9 mouse cellular contexts compared by ENCODE assay signal in the genomic region with DNA sequence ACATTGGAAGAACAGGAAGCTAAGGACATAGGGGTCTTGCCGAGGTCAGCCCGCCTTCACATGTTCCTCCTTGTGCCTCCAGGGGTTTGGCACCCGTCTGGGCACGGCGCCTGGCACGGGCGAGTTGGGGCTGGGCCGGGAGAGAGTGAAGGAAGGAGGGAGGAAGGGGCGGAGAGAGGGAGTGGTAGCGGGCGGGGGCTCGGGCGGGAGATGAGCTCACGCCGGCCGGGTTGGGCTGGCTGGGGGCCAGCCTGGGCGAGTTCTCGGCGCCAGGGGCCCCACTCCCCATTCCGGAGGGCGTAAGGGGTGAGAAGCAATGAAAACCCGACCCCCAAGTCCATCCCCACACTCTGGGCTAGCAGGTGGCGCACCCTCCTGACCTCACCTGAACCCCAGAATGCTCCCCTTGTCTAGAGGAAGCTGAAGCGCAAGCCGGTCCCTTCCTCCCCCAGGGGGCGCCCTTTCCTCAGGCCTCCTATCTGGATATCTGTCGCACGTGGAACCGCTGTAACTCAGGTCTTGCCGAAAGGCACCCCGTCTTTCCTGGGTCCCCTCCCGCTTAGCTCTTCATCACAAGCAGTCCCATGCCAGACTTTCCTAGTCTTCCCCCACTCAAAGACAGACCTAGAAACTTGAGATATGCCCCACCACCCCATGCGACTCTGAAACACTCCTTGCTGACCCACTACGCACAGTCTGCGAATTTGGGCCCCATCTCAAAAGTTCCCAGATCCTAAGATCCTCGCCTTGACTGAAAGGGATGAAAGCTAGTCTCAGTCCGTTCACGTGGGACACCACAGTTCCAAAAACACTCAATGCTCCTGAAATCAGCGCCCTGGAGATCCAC. TPM values are rescaled to one million over a fixed set of nuclear protein-coding genes. Genes with fewer than 3 reads are reported as not detected.
A peak's percentile ranks its signal among the peaks of the same experiment; 100 is the strongest.
DNase-seq lines count a peak whose midpoint lies in the region; ATAC-seq and TF ChIP-seq lines count a peak whose summit lies in the region.
"Had no signal": no experiment of that assay in that cellular context is flagged by ENCODE, and none has a peak within 500 bp of the region (broad histone marks: within the 10 kb centered on the region; RNA-seq: fewer than 3 reads in every experiment).

No protein-coding gene starts in this region.

- H3K9me3 ChIP-seq in heart, embryonic 16.5 days (replicated peaks; ENCODE audit: control insufficient read depth, low read length): no peaks in the 10 kb centered on the region

- no peak overlapping the region for H3K4me3 ChIP-seq in bone marrow, adult 2 months (replicated peaks; ENCODE audit: control insufficient read depth, low read depth, low read length)
- H3K4me3 ChIP-seq in heart, embryonic 16.5 days (ENCODE audit: low read length): peak overlapping the region; percentile 73
- peak overlapping the region; percentile 57 for H3K4me3 ChIP-seq in lung, adult 2 months (replicated peaks; ENCODE audit: extremely low read depth, low read depth, low read length)

- DNase-seq in kidney, postnatal 25 days: peak; percentile 93 to 96
- DNase-seq in lung, adult 2 months: peak; percentile 90
- peak; percentile 74 to 76 for DNase-seq in thymus, adult 18-20 months

- peak overlapping the region; percentile 85 for H3K9ac ChIP-seq in heart, embryonic 16.5 days (ENCODE audit: low read length)

- H3K4me2 ChIP-seq in heart, embryonic 16.5 days (ENCODE audit: low read depth, low read length): peak overlapping the region; percentile 90

- WGBS in bone marrow, adult 2 months: 2% methylated on average over 39 of the region's 39 CpGs
- 1% methylated on average over 39 of the region's 39 CpGs for WGBS in heart, embryonic 16.5 days
- 2% methylated on average over 38 of the region's 39 CpGs for WGBS in lung, adult 2 months

- peak; percentile 88 for TF ChIP-seq CTCF in bone marrow, adult 2 months (IDR thresholded peaks at IDR 0.05; ENCODE audit: control insufficient read depth, insufficient read depth, low read length)
- TF ChIP-seq CTCF in lung, adult 2 months (IDR thresholded peaks at IDR 0.05; ENCODE audit: insufficient read depth, low read length): peak; percentile 76

- ATAC-seq in CD4-positive, CD25-positive, alpha-beta regulatory T cell, adult 4 months: peak; percentile 42
- peak; percentile 54 for ATAC-seq in erythroblast, adult 5-6 weeks (replicated peaks; ENCODE audit: low FRiP score, poor library complexity, severe bottlenecking)
- ATAC-seq in heart, embryonic 16.5 days (replicated peaks; ENCODE audit: extremely low read depth, insufficient read depth, low FRiP score): 0 out of 2 replicates have a peak, but pooled peaks have one; percentile 10
- peak; percentile 49; the same call in 1 of the 2 replicates for ATAC-seq in neutrophil, adult 5-6 weeks (ENCODE audit: extremely low read depth, insufficient number of reproducible peaks, low FRiP score, poor library complexity, severe bottlenecking)

- H3K36me3 ChIP-seq in heart, embryonic 16.5 days (ENCODE audit: control insufficient read depth, insufficient read depth): no peaks in the 10 kb centered on the region

- H3K4me1 ChIP-seq in bone marrow, adult 2 months (ENCODE audit: control insufficient read depth, insufficient read depth, low read length): peaks cover 1% of the 10 kb centered on the region; the same call in 1 of the 2 replicates
- H3K4me1 ChIP-seq in heart, embryonic 16.5 days (ENCODE audit: control insufficient read depth, insufficient read depth, low read length): peaks cover 55% of the 10 kb centered on the region
- peaks cover 14% of the 10 kb centered on the region for H3K4me1 ChIP-seq in lung, adult 2 months (ENCODE audit: control insufficient read depth, insufficient read depth, low read length)

- TF ChIP-seq POLR2A in bone marrow, adult 2 months (IDR thresholded peaks at IDR 0.05; ENCODE audit: borderline replicate concordance, control insufficient read depth, low read depth, low read length): no peak
- peak; percentile 59; the same call in 1 of the 2 replicates for TF ChIP-seq POLR2A in lung, adult 2 months (IDR thresholded peaks at IDR 0.05; ENCODE audit: borderline replicate concordance, extremely low read depth, low read depth, low read length)

- no peak overlapping the region for H3K27ac ChIP-seq in bone marrow, adult 2 months (ENCODE audit: control insufficient read depth, insufficient read depth, low read depth, low read length, poor library complexity)
- H3K27ac ChIP-seq in heart, embryonic 16.5 days (ENCODE audit: low read length): peak overlapping the region; percentile 74

- peaks cover 85% of the 10 kb centered on the region for H3K27me3 ChIP-seq in heart, embryonic 16.5 days (ENCODE audit: control insufficient read depth, insufficient read depth, low read length)

RNA-seq across cellular contexts. Expression of a gene that starts 4.9 kb away (rescaled TPM):
- polyA plus RNA-seq in CD4-positive, CD25-positive, alpha-beta regulatory T cell, adult 4 months (2017; shearing (Covaris generic)): 1 to 10 TPM in 1 of 2 experiments, under 1 TPM in 1; 0.77 to 2.0 TPM
- 1.3 and 5.8 TPM in 2 replicates for polyA plus RNA-seq in bone marrow, adult 2 months (2011; ENCODE audit: insufficient read depth, insufficient read length, low replicate concordance, missing spikeins)
- total RNA-seq in erythroblast, adult 5-6 weeks (2015; ENCODE audit: low replicate concordance): not detected in 2 replicates
- 1.2 TPM in 1 of 2 replicates, not detected in the other for total RNA-seq in erythroblast, adult 5-6 weeks (2017; ENCODE audit: low replicate concordance)
- polyA plus RNA-seq in heart, embryonic 16.5 days (2015; fragmentation: Nextera tagmentation; extraction: Ambion mirVana): 63.5 and 86.0 TPM in 2 replicates
- 496 and 612 TPM in 2 replicates for polyA plus RNA-seq in lung, adult 2 months (2012; rRNA removed)
- 0.12 TPM in 1 of 2 replicates, not detected in the other for total RNA-seq in neutrophil, adult 5-6 weeks (2017)

RNA-seq across cellular contexts. Expression of a gene that starts 23.2 kb away (rescaled TPM):
- 10 to 100 TPM; 49.2 to 76.0 TPM for polyA plus RNA-seq in CD4-positive, CD25-positive, alpha-beta regulatory T cell, adult 4 months (2017; shearing (Covaris generic))
- polyA plus RNA-seq in bone marrow, adult 2 months (2011; ENCODE audit: insufficient read depth, insufficient read length, low replicate concordance, missing spikeins): 44.6 and 80.0 TPM in 2 replicates
- total RNA-seq in erythroblast, adult 5-6 weeks (2015; ENCODE audit: low replicate concordance): 9.0 and 13.3 TPM in 2 replicates
- 3.4 and 10.0 TPM in 2 replicates for total RNA-seq in erythroblast, adult 5-6 weeks (2017; ENCODE audit: low replicate concordance)
- 22.3 and 24.1 TPM in 2 replicates for polyA plus RNA-seq in heart, embryonic 16.5 days (2015; fragmentation: Nextera tagmentation; extraction: Ambion mirVana)
- 76.4 and 85.1 TPM in 2 replicates for polyA plus RNA-seq in lung, adult 2 months (2012; rRNA removed)
- total RNA-seq in neutrophil, adult 5-6 weeks (2017): 56.8 and 69.9 TPM in 2 replicates

RNA-seq across cellular contexts. Expression of a gene that starts 24.6 kb away (rescaled TPM):
- polyA plus RNA-seq in CD4-positive, CD25-positive, alpha-beta regulatory T cell, adult 4 months (2017; shearing (Covaris generic)): not detected
- not detected in 2 replicates for polyA plus RNA-seq in bone marrow, adult 2 months (2011; ENCODE audit: insufficient read depth, insufficient read length, low replicate concordance, missing spikeins)
- total RNA-seq in erythroblast, adult 5-6 weeks (2015; ENCODE audit: low replicate concordance): not detected in 2 replicates
- not detected in 2 replicates for total RNA-seq in erythroblast, adult 5-6 weeks (2017; ENCODE audit: low replicate concordance)
- 0.46 TPM in 1 of 2 replicates, not detected in the other for polyA plus RNA-seq in heart, embryonic 16.5 days (2015; fragmentation: Nextera tagmentation; extraction: Ambion mirVana)
- not detected in 2 replicates for polyA plus RNA-seq in lung, adult 2 months (2012; rRNA removed)
- total RNA-seq in neutrophil, adult 5-6 weeks (2017): not detected in 2 replicates
- polyA plus RNA-seq: gonadal fat pad, adult 2 months had no signal
